Mouse (Mus musculus): ENCODE results near the gene Plcd1. TPM values are rescaled to one million over a fixed set of nuclear protein-coding genes. Genes with fewer than 3 reads are reported as not detected.

Gene Plcd1
- total and polyA plus RNA-seq, 3 experiments, result 0.36 TPM; not detected in 2

DNA sequence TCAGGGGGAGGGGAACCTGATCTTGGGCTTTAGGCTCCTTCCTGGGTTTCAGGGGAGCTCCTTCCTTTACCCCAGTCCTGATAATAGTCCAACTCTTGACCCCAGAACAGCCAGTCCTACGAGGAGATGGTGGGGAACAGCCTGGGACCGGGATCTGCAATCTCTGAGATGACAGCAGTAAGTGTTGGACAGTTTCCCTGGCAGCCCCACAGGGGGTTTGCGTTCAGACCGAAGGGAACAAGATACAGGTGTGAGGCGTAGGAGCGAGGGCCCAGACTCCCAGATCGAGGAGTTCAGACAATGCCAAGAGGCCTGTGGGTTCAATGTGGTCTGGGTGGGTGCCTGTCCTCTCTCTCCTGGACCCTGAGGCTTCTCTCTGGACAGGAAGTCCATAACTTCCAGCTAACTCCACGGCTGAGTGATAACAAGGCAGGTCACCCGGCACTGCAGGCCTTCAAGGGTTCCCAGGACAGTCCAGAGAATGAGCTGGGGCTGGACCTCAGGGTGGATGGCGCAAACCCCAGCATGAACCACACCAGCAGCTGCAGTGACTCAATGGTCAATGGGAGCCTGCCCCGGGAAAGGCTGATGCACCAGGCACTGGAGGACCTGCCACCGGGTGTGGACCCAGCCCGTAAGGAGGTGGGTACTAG is 23.0 kb downstream of the Plcd1 start (continued):
- no peak for TF ChIP-seq MEF2A (IDR thresholded peaks at IDR 0.05; ENCODE audit: extremely low read depth, insufficient replicate concordance, low read depth, low read length, poor library complexity, severe bottlenecking)
- TF ChIP-seq USF1 (IDR thresholded peaks at IDR 0.05; ENCODE audit: low read depth, low read length), result no peak
- TF ChIP-seq NELFE (IDR thresholded peaks at IDR 0.05; ENCODE audit: low read depth, low read length), result no peak
- TF ChIP-seq SMC3 (IDR thresholded peaks at IDR 0.05; ENCODE audit: low read depth, low read length), result no peak

GRCm38 (mm10) chr9:119068266-119068665 is 25.0 kb downstream of the Plcd1 start:
- H3K79me2 ChIP-seq (ENCODE audit: control insufficient read depth, insufficient read depth, low read length, poor library complexity), result no peaks in the 10 kb centered on the region
- no peak overlapping the region for H3K9ac ChIP-seq (ENCODE audit: control insufficient read depth, low read depth, low read length, poor library complexity, severe bottlenecking)
- no peak for DNase-seq (ENCODE audit: low read depth, low spot score)
- H3K9me3 ChIP-seq (replicated peaks; ENCODE audit: insufficient read depth, low read length), result no peaks in the 10 kb centered on the region
- no peak overlapping the region for H3K27ac ChIP-seq (ENCODE audit: control insufficient read depth, low read depth, low read length)
- H3K4me3 ChIP-seq (ENCODE audit: control insufficient read depth in 1 of 2, insufficient read depth in 1 of 2, low read depth in 2 of 2, low read length in 2 of 2), result no peak overlapping the region
- peaks cover 0 to 4% of the 10 kb centered on the region in 2 experiments; a peak in 2 of 4 replicates for H3K36me3 ChIP-seq (ENCODE audit: control insufficient read depth in 1 of 2, insufficient read depth in 2 of 2, low read length in 2 of 2)
- TF ChIP-seq ZNF384 (IDR thresholded peaks at IDR 0.05; ENCODE audit: low read depth, low read length) (no peak), BHLHE40 (IDR thresholded peaks at IDR 0.05; ENCODE audit: borderline replicate concordance, low read depth, low read length) (no peak)
- H3K4me1 ChIP-seq (ENCODE audit: control insufficient read depth in 1 of 2, insufficient read depth in 2 of 2, low read length in 2 of 2), result peaks cover 0 to 14% of the 10 kb centered on the region in 2 experiments; a peak in 3 of 4 replicates
- no peaks in the 10 kb centered on the region for H3K27me3 ChIP-seq (ENCODE audit: control insufficient read depth in 1 of 2, insufficient read depth in 2 of 2, low read length in 2 of 2)

DNA sequence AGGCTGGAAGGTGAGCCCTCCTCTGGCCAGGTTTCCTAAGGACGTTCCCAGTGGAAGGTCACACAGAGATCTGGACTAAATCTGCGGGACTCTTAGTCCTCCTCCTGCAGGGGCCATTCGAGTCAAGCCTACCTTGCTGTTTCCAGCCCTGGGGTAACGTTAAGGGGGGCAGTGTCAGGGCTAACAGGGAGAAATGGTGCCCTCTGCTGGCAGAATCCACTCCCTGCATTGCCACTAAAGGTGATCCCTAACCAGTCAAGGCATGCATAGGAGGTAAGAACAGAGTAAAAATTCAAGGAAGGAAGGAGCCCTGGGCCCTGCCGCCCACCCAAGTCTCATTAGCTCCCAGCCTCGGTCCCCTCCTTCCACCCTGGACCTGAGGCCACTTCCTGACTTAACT is 25.7 kb downstream of the Plcd1 start:
- Histone ChIP-seq H3K27ac (ENCODE audit: control insufficient read depth, low read depth, low read length) (no peak overlapping the region), H3K9me3 (replicated peaks; ENCODE audit: insufficient read depth, low read length) (no peaks in the 10 kb centered on the region), H3K9ac (ENCODE audit: control insufficient read depth, low read depth, low read length, poor library complexity, severe bottlenecking) (no peak overlapping the region), H3K79me2 (ENCODE audit: control insufficient read depth, insufficient read depth, low read length, poor library complexity) (no peaks in the 10 kb centered on the region), H3K27me3 (ENCODE audit: control insufficient read depth in 1 of 2, insufficient read depth in 2 of 2, low read length in 2 of 2) (no peaks in the 10 kb centered on the region), H3K4me3 (ENCODE audit: control insufficient read depth in 1 of 2, insufficient read depth in 1 of 2, low read depth in 2 of 2, low read length in 2 of 2) (no peak overlapping the region), H3K36me3 (ENCODE audit: control insufficient read depth in 1 of 2, insufficient read depth in 2 of 2, low read length in 2 of 2) (peaks cover 0 to 4% of the 10 kb centered on the region in 2 experiments; a peak in 2 of 4 replicates), H3K4me1 (ENCODE audit: control insufficient read depth in 1 of 2, insufficient read depth in 2 of 2, low read length in 2 of 2) (peaks cover 0 to 19% of the 10 kb centered on the region in 2 experiments)
- peak; percentile 80 for DNase-seq (ENCODE audit: low read depth, low spot score)
- no peak for TF ChIP-seq MYC (IDR thresholded peaks at IDR 0.05; ENCODE audit: low read depth, low read length)
- peak; percentile 79 for TF ChIP-seq ZC3H11A (IDR thresholded peaks at IDR 0.05; ENCODE audit: low read depth, low read length)
- no peak for TF ChIP-seq ZKSCAN1 (IDR thresholded peaks at IDR 0.05; ENCODE audit: low read depth, low read length)
- TF ChIP-seq KAT2A (conservative IDR thresholded peaks at IDR 0.05; ENCODE audit: low read depth, low read length), result no peak
- TF ChIP-seq MYB (IDR thresholded peaks at IDR 0.05; ENCODE audit: low read depth, low read length), result no peak
- peak; percentile 92 to 98 (median 97) for TF ChIP-seq CTCF (IDR thresholded peaks at IDR 0.05 in 2 of 3, conservative IDR thresholded peaks at IDR 0.05 in 1 of 3; ENCODE audit: control insufficient read depth in 1 of 3, insufficient read depth in 1 of 3, low read depth in 2 of 3, low read length in 3 of 3, poor library complexity in 1 of 3, severe bottlenecking in 1 of 3)
- no peak for TF ChIP-seq TBP (IDR thresholded peaks at IDR 0.05; ENCODE audit: low read depth, low read length)
- peak; percentile 92 for TF ChIP-seq SMC3 (IDR thresholded peaks at IDR 0.05; ENCODE audit: low read depth, low read length)
- peak; percentile 88 for TF ChIP-seq RAD21 (IDR thresholded peaks at IDR 0.05; ENCODE audit: low read depth, low read length)
- TF ChIP-seq SIN3A (IDR thresholded peaks at IDR 0.05; ENCODE audit: low read length), result no peak; the same call in 1 of the 2 replicates
- TF ChIP-seq POLR2AphosphoS5 (IDR thresholded peaks at IDR 0.05; ENCODE audit: borderline replicate concordance, low read depth, low read length), result no peak
- TF ChIP-seq E2F4 (IDR thresholded peaks at IDR 0.05; ENCODE audit: borderline replicate concordance, low read depth, low read length), result no peak
- TF ChIP-seq MXI1 (IDR thresholded peaks at IDR 0.05; ENCODE audit: low read depth, low read length), result no peak
- TF ChIP-seq MAX (IDR thresholded peaks at IDR 0.05; ENCODE audit: low read length), result no peak
- no peak for TF ChIP-seq EP300 (IDR thresholded peaks at IDR 0.05; ENCODE audit: low read depth in 1 of 2, low read length in 2 of 2)
- peak; percentile 39; the same call in 1 of the 2 replicates for TF ChIP-seq MAZ (IDR thresholded peaks at IDR 0.05; ENCODE audit: low read depth, low read length)

Data from MEL (cell line).